Mouse (Mus musculus) thymus, postnatal 10 days (tissue): ENCODE results near the gene Mipep.

ENCODE experiments used
- DNase-seq, 2 experiments: peaks; one replicate each; pipeline ENCODE4 v3.0.0; 2021; ENCODE audit warnings: low spot score in 2 of 2

Mipep gene

DNA sequence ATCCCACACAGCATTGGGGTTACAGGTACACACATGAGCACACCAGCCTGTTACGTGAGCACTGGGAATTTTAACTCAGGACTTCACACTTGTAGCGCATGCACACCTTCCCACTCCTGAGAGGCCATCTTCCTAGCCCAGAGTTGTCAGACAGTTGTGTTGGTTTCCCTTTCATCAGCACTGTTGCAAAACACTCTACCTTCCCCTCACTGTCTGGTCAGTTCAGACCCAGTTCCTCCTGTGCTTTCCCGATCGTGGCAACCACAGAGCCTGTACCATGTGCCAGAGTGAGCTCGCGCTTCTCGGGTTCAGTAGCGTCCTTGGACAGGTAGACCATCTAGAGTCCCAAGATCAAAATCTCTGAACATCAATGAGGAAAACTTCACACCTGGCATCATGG is 27.1 kb upstream of the Mipep start:
- DNase-seq, result no peak

DNA sequence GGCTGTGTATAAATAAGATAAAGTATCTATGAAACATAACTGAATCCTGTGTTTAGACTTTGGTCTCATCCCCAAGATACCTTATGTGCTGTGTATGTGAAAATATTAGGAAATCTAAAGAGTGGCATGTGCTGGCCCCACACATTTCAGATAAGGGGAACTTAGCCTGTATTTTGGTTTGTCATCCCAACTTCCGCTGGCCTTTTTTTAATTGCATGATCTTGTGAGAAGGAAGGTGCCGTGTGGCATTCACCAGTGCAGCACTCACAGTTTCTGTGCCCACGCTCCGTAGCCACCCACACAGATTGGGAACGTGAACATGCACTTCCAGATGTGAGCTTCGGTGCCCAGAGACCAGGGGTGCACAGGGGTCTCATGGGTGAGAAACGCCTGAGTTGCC is 26.7 kb upstream of the Mipep start:
- no peak for DNase-seq

DNA sequence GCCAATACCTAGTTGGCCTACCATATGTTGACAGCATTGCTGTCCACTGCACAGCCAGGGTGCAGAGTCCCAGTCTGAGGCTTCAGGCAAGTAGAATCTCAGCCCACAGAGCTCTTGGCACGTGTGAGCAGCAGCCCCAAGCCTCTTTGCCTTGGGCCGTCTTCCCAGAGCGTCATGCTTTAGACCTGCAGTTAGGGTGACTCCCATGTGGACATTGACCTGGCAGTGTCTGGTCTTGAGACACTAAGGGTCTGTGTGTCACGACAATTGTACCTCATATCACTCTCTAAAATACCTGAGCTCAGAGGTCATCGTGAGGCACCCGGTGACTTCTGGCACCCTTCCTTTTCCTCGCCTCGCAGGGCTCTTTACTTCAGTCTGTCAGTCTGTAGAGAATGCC is 25.3 kb upstream of the Mipep start:
- DNase-seq, result no peak

DNA sequence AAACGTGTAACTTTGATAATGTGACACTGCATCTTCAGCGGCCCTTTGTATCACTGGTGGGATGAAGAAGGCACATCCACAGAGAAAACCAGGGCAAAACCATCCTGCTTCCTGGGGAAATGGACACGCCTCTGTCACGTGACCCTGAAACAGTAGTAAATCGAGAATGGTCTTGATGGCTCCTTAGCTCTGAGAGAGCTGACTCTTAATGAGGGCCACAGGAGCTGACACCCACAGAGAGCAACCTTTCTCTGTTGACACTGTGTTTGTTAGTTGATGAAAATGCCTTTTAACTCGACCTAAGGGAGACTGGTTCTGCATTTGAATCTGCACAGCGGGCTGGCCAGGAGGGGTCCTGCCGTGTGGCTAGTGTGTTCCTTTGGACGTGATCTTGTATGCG is 22.6 kb upstream of the Mipep start:
- DNase-seq, result no peak

DNA sequence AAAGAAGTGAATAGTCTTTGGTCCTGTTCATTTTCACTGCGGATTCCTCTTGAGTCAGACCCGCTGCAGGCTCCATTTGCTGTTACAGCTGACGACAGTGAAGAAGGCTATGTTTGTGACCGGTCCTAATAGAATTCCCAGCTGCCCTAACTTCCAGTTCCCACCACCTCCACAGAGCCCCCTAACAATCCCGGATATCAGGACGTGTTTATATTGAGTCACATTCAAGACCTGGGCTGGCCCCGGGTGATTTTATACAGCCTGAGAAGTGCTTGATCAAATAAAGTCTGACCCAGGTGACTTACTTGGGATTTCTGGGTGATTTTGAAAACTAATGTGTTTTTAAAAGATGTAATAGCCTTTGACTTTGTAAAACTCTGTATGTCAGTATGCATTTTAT is 21.6 kb upstream of the Mipep start:
- no peak for DNase-seq

DNA sequence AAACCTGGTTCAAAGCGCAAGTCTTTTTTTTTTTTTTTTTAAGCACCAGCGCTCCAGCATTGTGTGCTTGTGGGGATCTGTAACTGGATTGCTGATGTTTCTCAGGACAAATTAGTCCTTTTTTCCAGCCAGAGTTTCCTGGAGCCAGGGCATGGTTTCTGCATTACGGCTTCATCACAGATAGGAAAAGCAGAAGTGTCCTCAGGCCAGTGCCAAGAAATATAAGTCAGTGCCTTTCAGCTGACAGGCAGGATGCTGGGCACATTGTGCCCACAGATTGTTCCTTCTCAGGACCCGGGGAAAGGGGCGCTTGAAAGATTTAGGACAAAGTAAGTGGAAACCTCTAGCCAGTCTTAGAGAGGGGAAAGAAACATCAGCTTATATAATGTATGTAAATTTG is 20.6 kb upstream of the Mipep start:
- DNase-seq, result no peak

DNA sequence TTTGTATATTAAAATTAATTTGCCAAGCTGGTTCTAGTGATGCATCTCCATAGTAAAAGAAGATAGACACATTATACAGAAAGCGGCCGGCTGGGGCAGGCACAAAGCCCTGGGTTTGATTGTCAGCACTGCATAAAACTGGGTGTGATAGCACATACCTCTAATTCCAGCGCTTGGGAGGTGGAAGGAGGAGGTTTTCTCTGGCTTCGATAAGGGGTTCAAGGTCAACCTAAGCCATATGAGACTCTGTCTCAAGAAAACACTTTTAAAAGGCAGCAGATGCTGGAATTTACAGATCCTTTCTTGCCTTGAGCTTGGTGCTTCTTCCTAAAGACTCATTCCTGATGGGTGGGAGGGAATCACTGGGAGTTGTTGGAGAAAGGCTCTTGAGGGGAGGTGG is 19.8 kb upstream of the Mipep start:
- DNase-seq, result no peak

DNA sequence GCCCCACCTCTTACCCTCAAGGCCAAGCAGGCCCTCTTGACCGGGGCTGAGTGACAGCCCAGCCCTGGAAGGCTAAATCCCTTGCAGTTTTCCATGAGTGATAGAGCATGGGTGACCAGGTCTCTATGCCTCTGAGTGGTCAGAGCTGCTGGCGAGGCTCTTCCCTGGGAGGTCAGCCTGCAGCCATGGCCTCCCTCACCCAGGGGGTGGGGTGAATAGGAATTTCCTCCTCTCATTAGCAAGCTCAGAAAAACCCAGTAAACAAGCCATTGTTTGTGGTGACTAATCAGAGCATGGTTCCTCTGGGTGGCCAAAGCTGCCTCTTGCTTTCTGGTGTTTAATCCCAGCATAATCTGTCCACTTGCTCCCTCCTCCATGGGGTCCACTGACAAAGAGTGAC is 19.3 kb upstream of the Mipep start:
- no peak for DNase-seq

DNA sequence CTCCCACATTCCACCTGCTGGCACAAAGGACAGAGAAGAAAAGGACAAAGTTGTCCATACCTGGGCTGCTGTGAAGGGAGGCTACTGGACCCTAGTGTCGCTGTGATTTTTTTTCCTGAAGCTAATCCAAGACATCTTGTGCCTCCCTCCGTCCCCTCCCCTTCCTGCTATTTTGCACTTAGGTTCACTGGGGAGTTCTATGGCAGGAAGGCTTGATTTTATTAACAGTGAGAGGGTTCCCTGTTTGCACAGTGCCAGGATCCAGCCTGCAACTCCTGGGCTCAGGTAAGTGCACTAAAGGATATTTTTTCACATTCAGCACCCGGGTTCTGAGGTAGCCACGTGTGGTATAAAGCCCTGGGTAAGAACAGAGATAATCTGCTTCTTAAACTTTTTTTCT is 16.5 kb upstream of the Mipep start, which contains the start of gene C1qtnf9:
C1qtnf9 (plus strand) TSS at position 251 of the 400 bp plus-strand sequence.
- DNase-seq, result no peak

DNA sequence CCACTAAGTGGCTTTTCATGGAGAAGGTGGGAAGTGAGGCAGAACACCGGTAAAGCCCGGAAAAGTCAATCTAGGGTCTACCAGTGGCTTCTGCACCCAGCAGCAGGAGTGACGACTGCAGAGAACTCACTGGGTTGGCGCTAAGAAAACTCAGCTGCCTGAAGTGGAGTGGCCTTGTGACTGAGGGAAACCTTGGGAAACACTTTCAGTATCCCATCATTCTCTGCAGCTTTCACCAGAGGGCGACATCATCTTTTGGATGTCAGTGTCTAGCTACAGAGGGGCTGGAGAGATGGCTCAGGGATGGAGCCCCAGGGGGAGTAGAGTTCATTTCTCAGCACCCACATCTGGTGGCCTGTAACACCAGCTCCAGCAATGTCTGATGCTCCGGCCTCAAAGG is 15.0 kb upstream of the Mipep start:
- DNase-seq, result no peak

DNA sequence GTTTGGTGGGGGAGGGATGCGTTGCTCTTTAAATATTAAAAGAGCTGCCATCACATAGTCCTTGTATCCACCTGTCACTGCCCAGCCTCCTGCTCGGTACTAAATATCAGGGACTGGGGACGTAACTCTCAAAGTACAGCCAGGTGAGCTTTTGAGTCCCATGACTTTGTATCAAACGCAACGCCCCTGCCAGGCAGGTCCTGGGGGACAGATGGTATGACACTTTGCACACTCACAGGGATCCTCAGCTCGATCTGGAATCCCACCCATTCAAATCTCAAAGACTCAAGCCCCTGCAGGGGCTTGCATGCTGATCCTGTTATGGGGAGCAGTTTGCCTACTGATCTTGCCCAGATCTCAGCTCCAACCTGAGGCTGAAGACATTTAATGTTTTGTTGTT is 13.8 kb upstream of the Mipep start:
- DNase-seq, result no peak

DNA sequence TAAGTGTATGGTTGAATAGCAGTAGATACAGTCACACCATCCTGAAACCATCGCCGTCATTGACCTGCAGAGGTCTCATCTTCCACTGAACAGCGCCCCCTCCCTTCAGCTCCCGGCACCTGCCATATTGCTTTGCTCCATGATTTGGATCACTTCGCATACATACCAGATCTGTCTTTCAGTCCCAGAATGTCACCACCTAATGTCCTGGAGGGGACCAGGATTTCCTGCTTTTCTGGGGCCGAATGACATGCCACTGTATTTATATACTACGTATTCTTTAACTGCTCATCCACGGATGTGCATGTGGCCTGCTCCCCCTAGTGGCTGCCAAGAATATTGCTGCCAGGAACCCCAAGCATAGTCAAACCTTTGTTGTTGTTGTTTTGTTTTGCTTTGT is 13.3 kb upstream of the Mipep start:
- peak; percentile 46 to 77 for DNase-seq

DNA sequence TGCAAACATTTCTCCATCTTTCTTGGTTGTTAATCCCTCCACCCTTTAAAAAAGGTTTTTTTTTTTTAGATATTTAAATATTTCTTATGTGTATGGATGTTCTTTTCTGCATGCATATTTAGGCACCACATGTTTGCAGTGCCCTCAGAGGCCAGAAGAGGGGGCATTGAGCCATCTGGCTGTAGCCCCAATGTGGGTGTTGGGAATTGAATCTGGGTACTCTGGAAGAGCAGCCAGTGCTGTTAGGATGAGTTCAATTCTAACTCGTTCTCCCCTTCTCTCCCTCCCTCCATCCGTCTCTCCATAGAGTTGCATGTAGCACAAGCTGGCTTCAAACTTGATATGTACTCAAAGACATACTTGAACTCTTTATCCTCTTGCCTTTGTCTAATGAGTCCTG is 10.9 kb upstream of the Mipep start:
- DNase-seq, result no peak

DNA sequence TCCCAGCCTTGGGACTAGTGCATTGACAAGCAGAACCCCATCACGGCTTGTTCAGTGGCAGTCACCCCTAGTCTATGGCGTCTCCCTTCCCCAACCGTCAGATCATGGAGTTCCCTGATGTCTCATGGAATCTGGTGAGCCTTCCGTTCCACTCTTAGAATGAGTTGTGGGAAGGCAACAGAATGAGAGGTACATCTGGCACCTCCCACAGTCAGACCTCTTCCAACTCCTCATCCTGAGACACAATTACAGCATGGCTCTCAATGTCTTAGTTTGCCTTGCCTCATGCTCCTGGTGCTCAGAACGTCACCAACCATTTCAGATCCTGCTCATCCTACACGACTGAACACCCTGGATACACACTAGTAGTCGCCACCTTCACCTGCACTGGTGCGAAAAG is 7.9 kb upstream of the Mipep start:
- DNase-seq, result no peak

DNA sequence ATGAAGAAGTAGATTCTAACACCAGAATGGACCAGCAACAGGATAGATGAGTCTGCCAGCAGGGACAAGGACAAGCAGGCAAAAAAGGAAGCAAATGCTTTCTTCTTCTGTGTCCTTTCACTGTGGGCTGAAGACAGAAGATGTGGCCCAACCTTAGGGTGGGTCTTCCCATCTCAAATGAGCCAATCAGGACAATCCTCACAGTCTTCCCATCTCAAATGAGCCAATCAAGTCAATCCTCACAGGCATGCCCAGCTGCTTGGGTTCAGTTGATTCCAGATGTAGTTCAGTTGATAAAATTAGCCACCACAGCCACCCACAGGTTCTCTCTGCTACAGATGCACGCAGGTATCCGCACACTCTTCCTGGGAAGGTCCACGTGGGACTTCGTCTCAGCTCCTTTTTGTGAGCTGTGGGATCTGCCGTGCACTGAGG is 6.9 kb upstream of the Mipep start:
- DNase-seq, result peak; percentile 48 to 53

DNA sequence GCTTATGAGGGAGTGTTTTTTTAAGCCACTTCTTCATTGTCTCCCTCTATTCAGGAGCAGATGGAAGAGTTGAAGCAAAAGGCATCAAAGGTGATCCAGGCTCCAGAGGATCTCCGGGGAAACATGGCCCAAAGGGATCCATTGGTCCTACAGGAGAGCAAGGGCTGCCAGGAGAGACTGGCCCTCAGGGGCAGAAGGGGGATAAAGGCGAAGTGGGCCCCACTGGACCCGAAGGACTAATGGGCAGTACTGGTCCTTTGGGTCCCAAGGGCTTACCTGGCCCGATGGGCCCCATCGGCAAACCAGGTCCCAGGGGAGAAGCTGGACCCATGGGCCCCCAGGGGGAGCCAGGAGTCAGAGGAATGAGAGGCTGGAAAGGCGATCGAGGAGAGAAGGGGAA is 5.2 kb upstream of the Mipep start:
- no peak for DNase-seq

DNA sequence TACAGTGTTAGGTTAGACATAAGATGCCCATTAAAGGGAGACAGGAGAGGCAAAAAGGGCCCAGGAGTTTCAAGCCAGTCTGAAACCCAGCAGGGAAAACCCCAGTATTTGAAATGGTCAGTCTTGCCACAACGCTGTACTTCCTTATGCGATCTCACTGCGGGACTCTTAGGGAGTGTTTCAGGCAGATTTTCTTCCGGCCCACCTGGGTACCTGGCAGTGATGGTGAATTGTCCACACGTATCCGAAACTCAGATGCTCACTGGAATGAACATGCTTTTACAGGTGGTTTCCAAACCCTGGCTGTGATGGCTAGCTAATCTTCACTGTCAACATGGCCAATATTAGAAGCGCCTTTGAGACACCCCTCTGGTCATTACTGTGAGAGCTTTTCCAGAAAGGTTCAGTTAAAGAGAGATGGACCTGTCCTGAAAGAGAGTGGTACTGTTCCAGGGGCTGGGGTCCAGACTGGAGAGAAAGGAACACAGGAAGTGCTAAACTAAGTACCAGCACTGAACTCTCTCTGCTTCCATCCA is 2.2 kb upstream of the Mipep start:
- no peak for DNase-seq

DNA sequence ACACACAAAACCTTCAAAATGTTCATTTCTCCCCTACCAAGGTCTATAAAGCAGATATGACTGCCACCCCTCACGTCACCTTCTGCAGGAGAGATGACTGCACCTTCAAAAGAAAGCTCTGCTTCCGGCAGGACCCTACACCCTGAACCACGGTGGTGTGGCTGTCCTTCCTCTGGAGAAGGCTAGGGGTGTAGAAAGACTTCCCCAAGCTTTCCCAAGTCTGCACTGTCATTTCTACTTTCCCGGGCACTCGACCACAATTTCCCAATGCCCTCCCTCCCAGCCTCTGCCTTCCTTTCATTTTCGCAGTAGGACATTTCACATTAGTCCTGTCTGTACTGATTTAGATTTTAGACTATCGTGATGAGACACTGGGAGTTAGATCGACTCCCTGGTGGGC is 1.2 kb upstream of the Mipep start:
- DNase-seq, result no peak

DNA sequence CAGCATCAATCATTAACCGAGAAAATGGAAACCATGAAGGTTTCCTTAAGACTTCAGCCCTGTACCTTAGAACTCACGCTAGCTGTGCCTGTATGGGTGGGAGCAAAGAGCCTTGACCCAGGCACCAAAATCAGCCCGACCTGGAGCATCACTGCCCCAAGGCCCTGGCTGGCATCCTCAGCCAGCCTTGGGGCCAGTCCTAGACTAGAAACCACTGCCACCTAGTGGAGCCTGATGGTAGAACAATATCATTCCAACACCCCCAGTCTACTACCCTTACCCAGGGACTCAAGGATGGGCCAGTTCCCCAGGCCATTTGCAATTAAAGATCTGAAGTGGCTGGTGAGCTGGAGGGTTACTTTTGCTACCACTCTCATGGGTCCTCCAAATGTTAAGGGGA is 5.7 kb downstream of the Mipep start:
- peak; percentile 26 to 75 for DNase-seq

DNA sequence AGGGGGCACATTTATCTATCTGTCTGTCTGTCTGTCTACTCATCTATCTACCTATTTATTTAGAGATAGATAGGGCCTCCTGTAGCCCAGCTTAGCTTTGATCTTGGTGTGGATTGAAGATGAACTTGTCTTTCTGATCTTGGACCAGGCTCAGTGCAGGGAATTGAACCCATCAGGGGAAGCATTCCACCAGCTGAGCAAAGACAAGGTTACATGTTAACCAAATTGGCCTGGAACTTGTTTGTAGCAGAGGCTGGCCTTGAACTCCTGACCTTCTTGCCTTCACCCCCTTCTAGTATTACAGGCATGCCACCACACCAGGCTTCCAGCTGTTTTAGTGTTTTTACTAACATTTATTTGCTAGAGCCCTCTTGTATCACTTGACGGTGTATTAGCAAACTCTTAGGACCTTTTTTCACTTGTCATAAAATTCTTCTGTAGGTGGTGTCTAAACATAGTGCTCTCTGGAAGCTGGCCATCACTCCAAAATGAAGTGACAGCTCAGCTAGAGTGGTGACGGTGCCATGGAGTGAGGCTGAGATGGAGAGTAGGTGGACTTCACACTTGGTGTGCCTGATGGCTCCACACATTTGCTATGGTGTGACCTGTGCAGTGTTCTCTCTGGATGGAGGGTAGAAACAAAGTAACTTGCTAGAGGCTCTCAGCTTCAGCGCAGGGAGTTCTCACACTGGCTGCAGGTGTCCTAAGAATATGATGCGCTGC is 12.4 kb downstream of the Mipep start:
- DNase-seq, result no peak

DNA sequence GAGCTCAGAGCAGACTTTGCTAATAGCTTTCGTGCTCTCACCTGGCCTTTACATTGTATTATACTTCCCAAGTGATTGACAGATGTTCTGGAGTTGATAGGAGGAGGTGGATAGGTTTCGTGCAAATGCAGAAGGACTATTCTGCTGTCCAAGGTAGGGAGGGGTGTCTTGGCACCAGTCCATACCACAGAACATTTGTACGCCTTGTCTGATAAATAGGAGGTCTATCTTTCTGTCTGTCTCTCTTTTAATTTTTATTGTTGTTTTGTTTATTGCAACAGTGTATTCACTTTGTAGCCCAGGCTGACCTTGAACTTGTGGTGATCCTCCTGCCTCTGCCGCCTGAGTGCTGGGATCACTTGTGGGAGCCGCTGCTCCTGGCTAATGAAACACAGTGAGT is 13.2 kb downstream of the Mipep start:
- DNase-seq, result no peak

DNA sequence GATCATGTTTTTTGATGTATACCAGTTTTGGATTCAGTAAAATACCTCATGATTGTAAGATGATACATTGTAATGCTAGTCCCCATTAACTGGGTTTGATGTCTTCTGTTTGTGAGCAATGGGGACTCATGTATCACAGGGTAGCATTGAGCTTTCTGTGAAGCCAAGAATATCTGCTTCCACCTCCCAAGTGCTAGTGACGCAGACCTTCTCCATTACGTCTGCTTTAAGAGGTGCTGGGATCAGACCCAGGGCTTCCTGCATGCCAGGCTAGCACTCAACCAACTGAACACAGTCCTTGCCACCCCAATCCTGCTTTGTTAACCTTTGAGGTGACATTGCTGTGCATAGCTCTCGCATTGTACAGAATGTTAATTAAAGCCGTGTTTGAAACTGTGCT is 14.3 kb downstream of the Mipep start:
- no peak for DNase-seq

DNA sequence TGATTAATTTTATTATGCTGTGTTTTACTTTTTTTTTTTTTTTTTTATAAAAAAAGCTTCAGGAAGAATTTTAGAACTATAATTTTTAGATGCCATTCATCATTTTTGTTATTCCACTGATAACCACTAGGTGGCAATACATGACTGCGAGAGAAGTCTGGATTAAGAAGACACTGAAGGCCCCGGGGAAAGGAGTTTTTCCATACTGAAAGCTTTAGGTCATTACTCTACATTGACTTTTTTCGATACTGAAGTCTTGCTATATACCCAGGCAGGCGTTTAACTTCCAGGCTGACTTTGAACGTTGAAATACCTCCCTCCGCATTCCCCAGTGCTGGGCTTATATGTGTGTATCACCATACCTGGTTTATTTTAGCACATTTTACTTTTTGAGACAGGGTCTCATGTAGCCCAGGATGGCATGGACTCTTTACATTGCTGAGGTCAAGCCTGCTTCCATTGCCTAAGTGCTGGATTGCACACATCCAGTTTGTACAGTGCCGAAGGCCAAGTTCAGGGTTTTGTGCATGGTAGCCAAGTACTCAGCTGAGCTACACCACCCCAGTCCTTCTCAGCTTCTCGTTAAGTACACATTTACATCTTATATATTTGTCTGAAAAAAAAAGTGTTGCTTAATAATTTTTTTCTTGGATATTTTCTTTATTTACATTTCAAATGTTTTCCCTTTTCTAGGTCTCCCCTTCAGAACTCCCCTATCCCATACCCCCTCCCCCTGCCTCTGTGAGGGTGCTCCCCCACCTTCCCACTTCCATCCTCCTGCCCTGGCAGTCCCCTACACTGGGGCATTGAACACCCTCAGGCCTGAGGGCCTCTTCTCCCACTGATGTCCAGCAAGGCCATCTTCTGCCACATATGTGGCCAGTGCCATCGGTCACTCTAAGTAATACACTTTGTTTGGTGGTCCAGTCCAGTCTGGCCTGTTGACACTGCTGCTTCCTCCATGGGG is 15.7 kb downstream of the Mipep start:
- peak in 1 of 2 experiments; percentile 45 for DNase-seq
